Mouse (Mus musculus) bone marrow macrophage, adult 2 months (primary cell): ENCODE results near the gene 4930579F01Rik. TPM values are rescaled to one million over a fixed set of nuclear protein-coding genes. Genes with fewer than 3 reads are reported as not detected.

Experiments used
- H3K27ac ChIP-seq: 2 replicates; pipeline ENCODE4 v1.5.1; 2012; ENCODE audit warnings: low read depth, low read length; ENCODE audit not compliant: insufficient read depth
- H3K4me1 ChIP-seq: 2 replicates; pipeline ENCODE4 v1.6.1; 2012; ENCODE audit warnings: low read length; ENCODE audit not compliant: control insufficient read depth, insufficient read depth
- H3K4me3 ChIP-seq: 2 replicates; pipeline ENCODE4 v1.5.1; 2012; ENCODE audit warnings: mild to moderate bottlenecking, low read length, moderate library complexity; ENCODE audit not compliant: insufficient read depth
- CTCF ChIP-seq: IDR thresholded peaks from 2 replicates; pipeline ENCODE4 v1.5.1; 2012; ENCODE audit warnings: low read depth, mild to moderate bottlenecking, low read length, moderate library complexity
- POLR2A ChIP-seq: IDR thresholded peaks from 2 replicates; pipeline ENCODE4 v1.6.1; 2012; ENCODE audit warnings: mild to moderate bottlenecking, low read depth, low read length, borderline replicate concordance
- polyA plus RNA-seq: library from polyadenylated mRNA; stranded (reverse); fragments of >200 nt; gene quantifications from 2 replicates; pipeline ENCODE4 v1.2.4, GENCODE M21; 2012; ENCODE audit not compliant: missing spikeins, insufficient read depth, insufficient read length

The 4930579F01Rik gene
- polyA plus RNA-seq = not detected in 2 replicates

GRCm38 (mm10) chr3:138193683-138194302 is at the start of gene 4930579F01Rik:
4930579F01Rik (minus strand) TSS chr3:138193825.
- Histone ChIP-seq H3K27ac (no peak within 1 kb of the TSS), H3K4me1 (no peaks in the 10 kb centered on the region), H3K4me3 (no peak within 1 kb of the TSS)
- TF ChIP-seq CTCF = no peak
- TF ChIP-seq POLR2A = no peak

GRCm38 (mm10) chr3:138242933-138243332 is 49.3 kb upstream of the 4930579F01Rik start:
- Histone ChIP-seq H3K4me1 (no peaks in the 10 kb centered on the region), H3K27ac (no peak overlapping the region), H3K4me3 (no peak overlapping the region)
- TF ChIP-seq POLR2A (no peak), CTCF (no peak)

GRCm38 (mm10) chr3:138242021-138242726 is 48.5 kb upstream of the 4930579F01Rik start:
- Histone ChIP-seq H3K4me1 (no peaks in the 10 kb centered on the region), H3K27ac (no peak overlapping the region), H3K4me3 (no peak overlapping the region)
- TF ChIP-seq CTCF (no peak), POLR2A (no peak)

GRCm38 (mm10) chr3:138241371-138241770 is 47.7 kb upstream of the 4930579F01Rik start:
- Histone ChIP-seq H3K4me3 (no peak overlapping the region), H3K27ac (no peak overlapping the region), H3K4me1 (no peaks in the 10 kb centered on the region)
- TF ChIP-seq CTCF = no peak
- no peak for TF ChIP-seq POLR2A

- no peak for TF ChIP-seq CTCF
- TF ChIP-seq POLR2A = no peak
- Histone ChIP-seq H3K27ac (no peak overlapping the region), H3K4me3 (no peak overlapping the region), H3K4me1 (no peaks in the 10 kb centered on the region)
These were observed 47.3 kb upstream of the 4930579F01Rik start for GRCm38 (mm10) chr3:138240942-138241341.

GRCm38 (mm10) chr3:138240411-138240810 is 46.8 kb upstream of the 4930579F01Rik start:
- no peak overlapping the region for H3K27ac ChIP-seq
- TF ChIP-seq POLR2A (no peak), CTCF (no peak)
- no peaks in the 10 kb centered on the region for H3K4me1 ChIP-seq
- H3K4me3 ChIP-seq = no peak overlapping the region

GRCm38 (mm10) chr3:138239461-138239860 is 45.8 kb upstream of the 4930579F01Rik start:
- no peaks in the 10 kb centered on the region for H3K4me1 ChIP-seq
- TF ChIP-seq CTCF (no peak), POLR2A (no peak)
- H3K27ac ChIP-seq = no peak overlapping the region
- no peak overlapping the region for H3K4me3 ChIP-seq

- no peak for TF ChIP-seq POLR2A
- no peak for TF ChIP-seq CTCF
- Histone ChIP-seq H3K4me3 (no peak overlapping the region), H3K27ac (no peak overlapping the region), H3K4me1 (no peaks in the 10 kb centered on the region)
These were observed 44.4 kb upstream of the 4930579F01Rik start for GRCm38 (mm10) chr3:138238046-138238445.

GRCm38 (mm10) chr3:138236546-138237163 is 43.0 kb upstream of the 4930579F01Rik start:
- no peak overlapping the region for H3K27ac ChIP-seq
- TF ChIP-seq CTCF (no peak), POLR2A (no peak)

GRCm38 (mm10) chr3:138231531-138231930 is 37.9 kb upstream of the 4930579F01Rik start:
- Histone ChIP-seq H3K4me1 (no peaks in the 10 kb centered on the region), H3K4me3 (no peak overlapping the region), H3K27ac (no peak overlapping the region)
- no peak for TF ChIP-seq POLR2A
- TF ChIP-seq CTCF = no peak

More at GRCm38 (mm10) chr3:138236546-138237163, 43.0 kb upstream of the 4930579F01Rik start:
- H3K4me1 ChIP-seq = no peaks in the 10 kb centered on the region
- H3K4me3 ChIP-seq = no peak overlapping the region
